Mouse (Mus musculus): ENCODE data around the gene Usp17lb.
"Not testable (repeated sequence)": the region's sequence is repeated elsewhere in the genome, so short reads cannot be mapped to it uniquely, and the experiment has no call there.

Gene Usp17lb

DNA sequence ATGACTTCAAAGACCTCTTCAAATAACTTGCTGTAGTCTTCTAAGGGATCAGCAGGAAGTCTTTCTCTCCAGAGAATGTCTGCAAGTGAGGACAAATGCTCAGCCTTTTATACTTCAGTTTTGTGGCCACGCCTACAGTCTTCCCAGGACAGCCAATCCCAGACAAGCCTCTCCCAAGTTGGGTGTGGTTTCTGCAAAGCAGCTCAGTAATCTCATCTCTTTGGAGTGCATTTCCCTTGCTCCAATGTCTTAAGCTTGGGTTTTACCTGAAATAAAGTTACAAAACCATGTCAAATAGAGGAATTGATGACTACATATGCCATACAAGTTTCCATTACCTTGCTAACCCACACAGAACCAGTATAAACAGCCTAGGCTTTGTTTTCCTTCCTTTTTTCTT is at the start of gene Usp17lb:
Gene Usp17lb (minus strand): TSS at position 101 of the 400 bp plus-strand sequence.
- DNase-seq = no peak

DNA sequence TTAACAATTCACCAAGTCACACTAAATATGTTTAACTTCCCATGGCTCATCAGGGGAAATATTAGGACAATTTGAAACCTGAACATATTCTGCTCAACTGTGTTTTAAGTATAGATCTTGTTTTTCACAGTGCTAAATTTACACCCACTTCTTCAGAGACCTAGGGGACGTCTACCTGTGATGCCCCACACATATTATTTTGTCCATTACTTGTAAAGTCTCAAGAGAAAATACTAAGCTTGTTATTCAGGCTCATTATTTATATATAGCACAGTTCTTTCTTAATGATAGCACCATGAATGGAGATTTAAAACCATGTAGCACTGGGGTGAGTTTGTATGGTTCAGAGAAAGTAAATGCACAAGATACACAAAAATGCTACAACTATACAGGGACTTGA is 35.3 kb upstream of the Usp17lb start, which contains the start of gene Olfr665:
Gene Olfr665 (plus strand): TSS at position 301 of the 400 bp plus-strand sequence.
- no peak for DNase-seq

DNA sequence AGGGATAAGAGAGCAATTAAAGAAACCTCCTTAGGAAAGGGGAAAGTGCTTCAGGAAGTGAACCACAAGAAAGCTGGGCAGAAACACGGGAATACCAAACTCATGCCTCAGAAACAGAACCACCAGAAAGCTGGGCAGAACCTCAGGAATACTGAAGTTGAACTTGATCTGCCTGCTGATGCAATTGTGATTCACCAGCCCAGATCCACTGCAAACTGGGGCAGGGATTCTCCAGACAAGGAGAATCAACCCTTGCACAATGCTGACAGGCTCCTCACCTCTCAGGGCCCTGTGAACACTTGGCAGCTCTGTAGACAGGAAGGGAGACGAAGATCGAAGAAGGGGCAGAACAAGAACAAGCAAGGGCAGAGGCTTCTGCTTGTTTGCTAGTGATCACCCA is 19.0 kb upstream of the Usp17lb start:
- DNase-seq = no peak

DNA sequence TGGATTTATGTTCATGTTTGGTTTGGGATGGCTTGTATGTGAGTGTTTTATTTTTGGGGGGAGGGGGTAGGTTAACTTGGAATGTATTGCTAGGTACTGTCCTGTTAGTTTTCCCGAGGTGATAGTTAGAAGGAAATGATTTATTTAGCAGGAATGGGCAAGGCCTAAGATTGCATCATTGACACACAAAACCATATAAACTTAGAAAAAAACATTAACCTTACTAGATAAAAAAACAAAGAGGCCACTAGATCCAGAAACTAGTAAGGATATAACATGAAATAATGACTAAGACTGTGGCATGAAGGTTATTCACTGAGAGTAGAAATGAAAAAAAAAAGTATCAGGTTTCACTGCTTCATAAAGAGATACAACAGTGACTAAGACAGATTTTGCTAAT is 15.3 kb upstream of the Usp17lb start:
- DNase-seq = no peak

DNA sequence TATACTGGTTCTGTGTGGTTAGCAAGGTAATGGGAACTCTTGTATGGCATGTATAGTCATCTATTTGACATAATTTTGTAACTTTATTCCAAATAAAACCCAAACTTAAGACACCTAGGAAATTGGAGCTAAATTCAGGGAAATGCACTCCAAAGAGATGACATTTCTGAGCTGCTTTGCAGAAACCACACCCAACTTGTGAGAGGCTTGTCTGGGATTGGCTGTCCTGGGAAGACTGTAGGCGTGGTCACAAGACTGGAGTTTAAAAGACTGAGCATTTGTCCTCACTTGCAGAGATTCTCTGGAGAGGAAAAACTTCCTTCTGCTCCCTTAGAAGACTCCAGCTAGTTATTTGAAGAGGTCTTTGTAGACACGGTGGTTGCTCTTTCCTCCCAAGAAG is 14.3 kb upstream of the Usp17lb start, which contains the start of gene Usp17la:
Gene Usp17la (plus strand): TSS at position 301 of the 400 bp plus-strand sequence.
- DNase-seq = not testable (repeated sequence)

DNA sequence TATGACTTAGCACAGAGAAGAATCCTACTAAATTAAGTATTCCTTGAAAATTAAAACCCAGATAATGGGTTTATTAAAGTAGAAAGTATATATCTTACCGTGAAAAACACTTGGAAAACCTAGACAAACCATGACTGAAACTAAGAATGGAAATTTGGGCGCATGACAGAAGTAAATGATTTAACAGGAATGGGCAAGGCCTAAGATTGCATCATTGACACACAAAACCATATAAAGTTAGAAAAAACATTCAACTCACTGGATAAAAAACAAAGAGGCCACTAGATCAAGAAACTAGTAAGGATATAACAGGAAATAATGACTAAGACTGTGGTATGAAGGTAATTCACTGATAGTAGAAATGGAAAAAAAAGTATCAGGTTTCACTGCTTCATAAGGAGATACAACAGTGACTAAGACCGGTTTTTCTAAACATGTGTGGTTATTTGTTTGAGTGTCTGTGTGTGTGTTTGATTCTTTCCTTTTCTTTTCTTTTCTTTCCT is 12.9 kb upstream of the Usp17lb start:
- no peak for DNase-seq

DNA sequence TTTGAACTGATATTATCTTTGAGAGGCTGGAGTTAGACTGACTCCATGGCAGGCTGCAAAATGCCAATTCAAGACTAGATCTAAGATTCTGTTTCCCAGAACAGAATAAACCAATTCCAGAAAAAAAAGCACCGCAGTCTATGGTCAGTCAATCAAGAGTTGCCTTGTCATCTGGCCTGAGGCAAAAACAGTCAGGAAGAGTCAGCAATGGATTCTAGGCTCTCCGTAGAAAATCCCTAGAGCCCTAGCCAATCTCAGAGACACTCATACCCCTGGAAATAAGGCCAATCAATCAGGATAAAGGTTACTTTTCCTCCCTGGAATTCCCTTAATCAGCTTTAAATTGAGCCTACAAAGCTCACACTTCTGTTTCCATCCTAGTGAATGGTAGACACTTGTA is 9.1 kb upstream of the Usp17lb start:
- not testable (repeated sequence) for DNase-seq

DNA sequence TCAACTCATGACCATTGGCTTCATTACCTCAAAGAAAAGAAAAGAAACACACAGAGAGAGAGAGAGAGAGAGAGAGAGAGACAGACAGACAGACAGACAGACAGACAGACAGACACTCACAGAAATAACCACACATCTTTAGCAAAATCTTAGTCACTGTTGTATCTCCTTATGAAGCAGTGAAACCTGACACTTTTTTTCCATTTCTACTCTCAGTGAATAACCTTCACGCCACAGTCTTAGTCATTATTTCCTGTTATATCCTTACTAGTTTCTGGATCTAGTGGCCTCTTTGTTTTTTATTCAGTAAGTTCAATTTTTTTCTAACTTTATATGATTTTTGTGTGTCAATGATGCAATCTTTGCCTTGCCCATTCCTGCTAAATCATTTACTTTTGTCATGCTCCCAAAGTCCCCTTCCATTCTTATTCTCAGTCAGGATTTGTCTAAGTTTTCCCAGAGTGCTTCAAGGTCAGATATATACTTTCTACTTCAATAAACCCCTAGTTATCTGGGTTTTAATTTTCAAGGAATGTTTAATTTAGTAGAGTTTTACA is 1.4 kb upstream of the Usp17lb start:
- DNase-seq = no peak

DNA sequence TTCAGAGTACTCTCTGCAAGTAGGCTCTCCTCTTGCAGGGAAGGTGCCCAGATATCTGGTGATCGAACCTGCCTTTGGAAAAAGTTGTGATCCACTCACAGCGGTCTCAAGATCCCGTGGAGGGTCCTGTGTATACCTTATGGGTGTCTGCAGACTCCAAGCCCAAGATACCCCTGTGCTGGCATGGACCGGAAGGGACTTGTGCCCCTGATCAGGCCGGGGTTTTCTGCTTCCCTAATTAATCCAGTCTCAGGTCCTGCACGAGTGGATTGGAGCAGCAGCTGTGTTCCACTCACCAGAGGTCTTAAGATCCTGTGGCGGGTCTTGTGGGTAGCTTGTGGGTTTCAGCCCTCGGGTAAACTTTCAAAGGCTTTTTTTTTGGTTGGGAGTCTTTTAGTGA is 32.1 kb downstream of the Usp17lb start:
- DNase-seq = not testable (repeated sequence)

DNA sequence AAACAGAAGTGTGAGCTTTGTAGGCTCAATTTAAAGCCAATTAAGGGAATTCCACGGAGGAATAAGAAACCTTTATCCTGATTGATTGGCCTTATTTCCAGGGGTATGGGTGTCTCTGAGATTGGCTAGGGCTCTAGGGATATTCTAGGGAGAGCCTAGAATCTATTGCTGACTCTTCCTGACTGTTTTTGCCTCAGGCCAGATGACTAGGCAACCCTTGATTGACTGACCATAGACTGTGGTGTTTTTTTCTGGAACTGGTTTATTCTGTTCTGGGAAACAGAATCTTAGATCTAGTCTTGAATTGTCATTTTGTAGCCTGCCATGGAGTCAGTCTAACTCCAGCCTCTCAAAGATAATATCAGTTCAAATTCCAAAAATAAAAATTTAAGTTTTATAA is 51.6 kb downstream of the Usp17lb start:
- no peak for DNase-seq
